Mouse (Mus musculus): ENCODE measurements around the gene Hoxb3.

The Hoxb3 gene

GRCm38 (mm10) chr11:96352691-96353521 lies 29.8 kb downstream of the Hoxb3 start:
- no peak for DNase-seq (ENCODE audit: low read depth, low spot score)

- no peak for DNase-seq (ENCODE audit: low read depth, low spot score)
Observed at GRCm38 (mm10) chr11:96353522-96353841, 30.4 kb downstream of the Hoxb3 start.

- DNase-seq (ENCODE audit: low read depth, low spot score), result no peak
Observed at GRCm38 (mm10) chr11:96353939-96354338, 30.8 kb downstream of the Hoxb3 start.

GRCm38 (mm10) chr11:96354376-96354775 lies 31.2 kb downstream of the Hoxb3 start:
- DNase-seq (ENCODE audit: low read depth, low spot score), result no peak

- DNase-seq (ENCODE audit: low read depth, low spot score), result no peak
Observed at GRCm38 (mm10) chr11:96354801-96355311, 31.7 kb downstream of the Hoxb3 start.

- DNase-seq (ENCODE audit: low read depth, low spot score), result no peak
Observed at GRCm38 (mm10) chr11:96363807-96364206, 40.7 kb downstream of the Hoxb3 start.

GRCm38 (mm10) chr11:96365441-96366091 lies 42.4 kb downstream of the Hoxb3 start, which contains the start of gene Hoxb1:
Gene Hoxb1 (plus strand): TSS chr11:96365752.
- DNase-seq (ENCODE audit: low read depth, low spot score), result no peak

- DNase-seq (ENCODE audit: low read depth, low spot score), result no peak
Observed at GRCm38 (mm10) chr11:96366092-96367041, 43.2 kb downstream of the Hoxb3 start.

- DNase-seq (ENCODE audit: low read depth, low spot score), result no peak
Observed at GRCm38 (mm10) chr11:96367141-96367540, 44.0 kb downstream of the Hoxb3 start.

GRCm38 (mm10) chr11:96368686-96369085 lies 45.6 kb downstream of the Hoxb3 start:
- DNase-seq (ENCODE audit: low read depth, low spot score), result no peak

- DNase-seq (ENCODE audit: low read depth, low spot score), result no peak
Observed at GRCm38 (mm10) chr11:96369140-96369539, 46.0 kb downstream of the Hoxb3 start.

GRCm38 (mm10) chr11:96371726-96372125 lies 48.6 kb downstream of the Hoxb3 start:
- DNase-seq (ENCODE audit: low read depth, low spot score), result no peak

GRCm38 (mm10) chr11:96372519-96372918 lies 49.4 kb downstream of the Hoxb3 start:
- no peak for DNase-seq (ENCODE audit: low read depth, low spot score)

GRCm38 (mm10) chr11:96374810-96375209 lies 51.7 kb downstream of the Hoxb3 start:
- DNase-seq (ENCODE audit: low read depth, low spot score), result no peak

- no peak for DNase-seq (ENCODE audit: low read depth, low spot score)
Observed at GRCm38 (mm10) chr11:96383381-96383780, 60.3 kb downstream of the Hoxb3 start.

- no peak for DNase-seq (ENCODE audit: low read depth, low spot score)
Observed at GRCm38 (mm10) chr11:96387635-96388034, 64.5 kb downstream of the Hoxb3 start.

GRCm38 (mm10) chr11:96396772-96397626 lies 73.9 kb downstream of the Hoxb3 start:
- DNase-seq (ENCODE audit: low read depth, low spot score), result no peak
